Mouse (Mus musculus): ENCODE measurements around the gene Bckdhb.
"Not testable (repeated sequence)": the region's sequence is repeated elsewhere in the genome, so short reads cannot be mapped to it uniquely, and the experiment has no call there.

The Bckdhb gene

DNA sequence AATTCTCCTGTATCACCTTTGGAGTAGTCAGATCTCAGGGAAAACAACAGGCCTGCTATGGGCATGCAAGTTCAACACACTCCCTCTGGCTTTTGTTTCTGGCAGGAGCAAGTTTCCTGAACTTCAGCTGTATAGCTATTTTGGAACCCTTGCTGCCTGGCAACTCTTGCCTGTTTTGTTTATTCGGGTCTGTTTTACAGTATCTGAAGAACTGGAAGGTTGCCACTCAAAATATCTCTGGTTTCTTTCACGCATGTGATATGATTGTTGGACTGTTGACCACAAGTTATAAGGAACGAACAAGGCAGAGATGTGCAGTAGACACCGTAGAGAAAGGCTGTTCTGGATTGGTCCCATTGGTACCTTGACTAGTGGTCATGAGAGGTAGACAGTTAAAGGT lies 39.4 kb downstream of the Bckdhb start:
- DNase-seq, result no peak

DNA sequence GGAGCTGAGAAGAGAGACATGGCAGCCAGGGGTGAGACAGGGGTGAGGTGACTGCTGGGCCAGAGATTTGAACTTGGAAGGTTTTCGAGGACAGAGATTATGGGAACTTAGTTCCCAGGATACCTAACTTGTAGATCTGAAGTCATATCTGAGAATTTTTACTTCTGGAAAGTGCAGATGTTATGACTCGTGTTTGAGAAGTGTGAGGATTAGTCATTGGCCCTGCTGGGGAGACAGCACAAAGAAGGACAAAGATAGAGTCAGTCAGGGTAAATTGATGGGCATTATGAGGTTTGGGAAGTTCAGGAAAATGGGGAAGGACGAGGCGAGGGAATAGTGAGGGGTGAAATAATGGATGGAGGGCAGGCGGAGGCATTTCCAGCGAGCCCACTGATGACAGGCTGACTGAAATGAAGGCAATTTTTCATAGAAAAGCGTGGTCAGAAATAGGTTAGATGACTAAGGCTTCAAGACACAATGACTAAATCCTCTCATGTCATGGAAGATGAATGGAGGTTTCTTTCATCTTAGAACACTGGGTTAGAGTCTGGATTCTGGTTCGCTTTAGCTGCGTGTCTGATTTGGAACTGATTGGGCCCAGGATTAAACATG lies 42.6 kb downstream of the Bckdhb start:
- no peak for DNase-seq

DNA sequence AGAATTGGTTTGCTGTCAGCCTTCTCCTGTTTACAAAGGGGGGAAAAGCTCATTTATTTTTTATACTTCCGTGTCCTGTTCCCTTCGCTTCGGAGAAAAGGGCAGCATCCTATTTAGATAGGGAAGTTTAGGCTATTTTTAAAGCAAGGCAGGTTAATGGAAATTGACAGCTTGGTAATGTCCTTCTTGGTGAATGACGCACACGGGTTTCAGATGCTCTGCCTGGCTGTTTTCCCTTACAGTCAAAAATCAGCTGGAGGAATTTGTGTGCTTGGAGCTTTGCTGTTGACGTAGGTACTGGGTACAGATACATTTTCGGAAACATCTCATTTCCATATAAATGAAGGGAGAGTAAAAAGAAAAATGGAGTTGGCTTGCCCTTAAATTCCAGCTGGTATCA lies 44.4 kb downstream of the Bckdhb start:
- DNase-seq, result no peak

DNA sequence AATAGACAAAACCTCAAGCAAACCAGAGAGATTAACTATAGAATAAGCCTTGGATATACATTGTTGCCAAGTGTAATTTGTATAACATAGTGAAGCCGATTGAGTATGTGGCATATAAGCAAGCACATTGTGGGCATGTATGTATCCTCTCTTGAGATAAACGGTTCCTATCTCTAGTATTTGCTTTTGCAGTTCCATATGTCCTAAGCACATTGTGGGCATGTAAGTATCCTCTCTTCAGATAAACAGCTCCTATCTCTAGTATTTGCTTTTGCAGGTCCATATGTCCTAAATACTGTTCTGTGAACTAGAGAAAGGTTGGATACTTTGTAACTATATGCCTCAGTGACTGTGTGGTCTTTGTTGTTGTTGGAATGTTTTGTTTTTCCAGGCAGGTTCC lies 48.5 kb downstream of the Bckdhb start:
- no peak for DNase-seq

DNA sequence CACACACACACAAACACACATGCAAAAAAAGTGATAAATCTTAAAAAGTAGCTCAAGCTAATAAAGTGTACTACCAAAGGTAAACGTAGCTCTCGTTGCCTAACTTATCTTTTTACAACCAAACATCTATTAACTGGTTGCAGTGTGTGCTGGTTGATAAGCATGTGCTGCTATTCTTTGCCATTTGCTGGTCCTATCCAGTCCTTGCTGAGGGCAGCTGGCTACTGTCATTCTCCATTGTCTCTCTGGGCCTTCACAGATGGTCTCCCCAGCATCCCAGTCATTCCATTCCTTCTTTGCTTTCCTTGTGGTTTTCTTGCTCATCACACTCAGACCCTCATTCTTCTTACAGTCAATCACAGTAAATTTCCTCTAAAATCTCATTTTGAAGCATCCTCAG lies 50.9 kb downstream of the Bckdhb start:
- no peak for DNase-seq

DNA sequence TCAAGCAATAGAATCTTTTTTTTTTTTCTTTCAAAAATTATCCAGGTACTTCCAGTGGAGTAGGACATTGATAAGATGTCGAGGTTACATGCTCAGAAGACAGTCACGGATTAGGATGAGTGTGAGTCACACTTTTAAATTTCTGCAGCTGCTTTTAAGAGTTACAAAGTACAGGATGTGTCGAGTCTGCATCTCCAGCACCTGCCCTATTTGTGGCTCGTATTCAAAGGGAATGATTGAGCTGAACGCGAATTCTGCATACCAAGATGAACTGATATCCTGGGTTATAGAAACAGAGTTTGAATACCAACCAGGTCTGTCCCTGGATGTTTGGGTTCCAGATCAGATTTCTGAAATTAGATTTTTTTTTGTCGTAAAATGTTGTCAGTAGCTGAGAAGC lies 56.3 kb downstream of the Bckdhb start:
- DNase-seq, result no peak

DNA sequence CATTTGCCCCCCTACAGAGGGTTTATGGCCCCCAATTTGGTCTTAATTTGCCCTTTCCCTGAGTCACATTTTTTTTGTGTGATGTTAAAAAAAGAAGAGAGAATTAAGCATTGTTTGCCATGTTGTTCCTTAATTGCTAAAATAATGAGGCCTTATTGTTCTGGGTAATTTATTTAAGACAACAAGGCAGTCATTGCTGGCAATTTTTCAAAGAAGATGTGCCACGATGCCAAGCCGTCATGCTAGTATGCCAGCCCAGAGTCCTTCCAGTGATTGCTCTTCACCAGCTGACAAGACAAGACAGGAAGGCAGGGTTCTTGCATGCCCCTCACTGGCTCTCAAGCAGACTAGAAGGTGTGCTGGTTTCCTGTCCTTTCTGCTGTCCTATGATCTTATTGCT lies 84.0 kb downstream of the Bckdhb start:
- peak in 1 of 2 experiments; percentile 12 for DNase-seq

DNA sequence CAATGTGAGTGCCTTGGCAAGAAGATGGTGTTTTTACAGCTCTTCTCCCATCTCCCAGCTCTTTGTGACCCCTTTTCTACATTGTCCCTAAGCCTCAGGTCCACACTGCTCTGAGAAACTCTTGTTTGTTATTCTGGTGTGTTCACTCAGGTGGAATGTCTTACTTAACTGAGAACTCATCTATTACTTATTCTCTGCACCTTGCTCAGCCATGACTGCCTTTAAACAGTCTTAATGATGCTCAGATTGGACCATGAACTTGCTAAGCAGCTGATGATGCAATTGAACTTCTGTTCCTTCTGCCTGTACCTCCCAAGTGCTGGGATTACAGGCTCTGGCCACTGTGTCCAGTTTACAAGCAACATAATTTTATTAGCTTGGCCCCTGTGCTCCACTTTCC lies 86.2 kb downstream of the Bckdhb start:
- no peak for DNase-seq

DNA sequence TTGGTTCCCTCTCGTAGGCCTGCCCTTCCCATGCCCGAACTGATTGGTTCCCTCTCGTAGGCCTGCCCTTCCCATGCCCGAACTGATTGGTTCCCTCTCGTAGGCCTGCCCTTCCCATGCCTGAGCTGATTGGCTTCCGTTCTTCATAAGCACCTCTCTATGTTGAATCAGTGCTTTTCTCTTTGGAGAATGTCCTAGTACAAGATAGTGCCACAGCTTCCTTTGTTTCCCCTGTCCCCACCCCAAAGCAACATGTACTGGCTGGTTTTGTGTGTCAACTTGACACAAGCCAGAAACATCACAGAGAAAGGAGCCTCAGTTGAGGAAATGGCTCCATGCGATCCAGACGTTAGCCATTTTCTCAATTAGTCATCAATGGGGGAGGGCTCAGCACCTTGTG lies 93.2 kb downstream of the Bckdhb start:
- not testable (repeated sequence) for DNase-seq

DNA sequence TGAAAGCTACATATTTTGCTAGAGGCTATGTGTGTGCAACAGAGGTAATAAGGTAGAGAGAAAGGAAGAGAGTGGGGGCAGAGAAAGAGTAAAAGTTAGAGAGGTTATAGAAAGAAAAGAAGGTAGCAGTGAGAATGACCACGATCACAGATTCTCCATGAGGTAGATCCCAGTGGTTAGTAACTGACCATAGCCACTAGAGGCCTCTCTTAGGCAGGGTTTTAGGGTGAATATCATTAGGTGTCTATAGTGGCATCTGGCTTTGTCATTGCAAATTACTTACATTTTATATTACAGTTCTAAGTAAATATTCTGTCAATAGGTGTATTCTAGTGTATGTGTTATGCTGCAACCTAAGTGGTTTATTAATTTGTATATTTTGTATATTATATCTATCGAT lies 94.7 kb downstream of the Bckdhb start:
- peak; percentile 36 to 50 for DNase-seq

DNA sequence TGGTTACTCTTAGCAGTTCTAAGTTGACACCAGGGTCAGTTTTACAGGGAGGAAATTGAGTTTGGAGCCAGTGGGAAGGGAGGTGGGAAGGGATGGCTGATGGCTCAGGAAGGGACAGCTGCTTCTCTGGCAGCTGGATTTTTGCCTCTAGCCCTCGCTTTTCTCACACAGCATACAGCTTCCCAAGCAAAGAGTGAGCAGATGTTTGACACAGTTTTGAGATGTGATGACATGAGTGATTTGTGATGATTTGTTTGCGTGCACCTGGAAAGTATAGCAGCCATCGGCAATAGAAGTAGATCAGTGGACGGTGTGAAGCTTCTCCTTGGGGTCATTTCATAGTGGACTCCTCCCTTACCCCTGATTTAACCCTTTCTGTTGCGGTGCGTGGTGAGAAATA lies 96.2 kb downstream of the Bckdhb start:
- DNase-seq, result no peak

DNA sequence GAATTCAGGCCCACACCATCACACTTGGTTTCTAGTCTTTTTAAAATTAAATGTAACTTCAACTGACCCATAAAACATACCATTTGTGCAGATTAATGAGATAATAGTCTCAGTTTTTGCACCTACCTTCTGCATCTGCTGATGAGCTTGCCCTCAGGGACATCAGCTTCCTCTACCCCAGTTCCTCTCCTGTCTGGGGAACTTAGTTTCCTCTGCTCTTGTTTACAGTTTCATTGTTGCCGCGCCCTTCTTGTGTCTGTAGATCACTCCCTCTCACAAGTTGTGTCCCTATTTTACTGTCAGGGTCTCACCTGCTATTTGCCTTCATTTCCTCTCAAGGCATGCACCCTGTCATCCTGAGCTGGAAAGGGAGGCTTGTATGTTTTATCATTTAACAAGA lies 103.2 kb downstream of the Bckdhb start:
- no peak for DNase-seq

DNA sequence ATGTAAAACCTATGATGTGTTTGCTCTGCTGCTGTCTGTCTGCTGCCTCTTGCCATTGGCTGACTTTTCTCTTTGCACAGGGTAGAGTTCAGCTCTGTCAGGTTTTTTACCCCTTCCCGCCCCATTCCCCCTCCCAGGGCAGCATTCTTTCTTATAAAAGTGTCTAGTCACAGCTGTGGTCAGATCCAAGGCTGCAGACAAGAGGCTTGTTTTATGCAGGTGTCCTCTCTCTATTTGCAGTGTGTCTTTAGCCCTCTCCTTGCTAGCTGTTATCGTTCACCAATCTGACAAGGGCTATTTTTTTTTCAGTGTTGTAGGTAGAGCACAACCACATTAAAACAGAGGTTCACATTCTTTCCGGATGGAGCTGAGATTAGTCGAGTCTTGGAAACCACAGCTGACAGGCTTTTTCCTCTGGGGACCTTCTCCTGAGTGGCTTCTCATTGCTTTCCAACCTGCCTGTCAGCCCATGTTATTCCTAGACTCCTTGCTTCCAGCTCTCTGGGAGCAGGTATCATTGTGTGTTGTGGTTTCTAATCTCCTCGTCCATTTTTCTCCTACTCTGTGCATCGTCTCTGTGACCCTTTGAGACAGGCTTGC lies 105.8 kb downstream of the Bckdhb start:
- no peak for DNase-seq

DNA sequence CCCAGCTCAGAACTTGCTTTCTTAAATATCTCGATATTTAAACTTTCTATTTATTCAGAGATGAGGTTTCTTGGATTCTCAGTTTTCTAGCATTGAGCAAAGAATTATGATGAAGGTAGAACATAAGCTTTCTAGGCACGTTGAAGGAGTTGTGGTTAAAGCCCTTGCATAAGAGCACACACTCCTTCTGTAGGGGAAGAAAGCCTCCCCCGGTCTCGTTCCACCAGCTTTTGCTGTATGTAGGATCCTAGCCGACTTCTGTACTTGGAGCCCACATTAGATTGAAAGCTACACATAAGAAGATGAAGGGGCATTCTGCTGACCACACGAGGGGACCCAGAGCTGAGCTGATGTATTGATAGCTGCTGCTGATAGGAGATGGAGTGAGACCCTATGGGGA lies 106.5 kb downstream of the Bckdhb start:
- DNase-seq, result no peak

DNA sequence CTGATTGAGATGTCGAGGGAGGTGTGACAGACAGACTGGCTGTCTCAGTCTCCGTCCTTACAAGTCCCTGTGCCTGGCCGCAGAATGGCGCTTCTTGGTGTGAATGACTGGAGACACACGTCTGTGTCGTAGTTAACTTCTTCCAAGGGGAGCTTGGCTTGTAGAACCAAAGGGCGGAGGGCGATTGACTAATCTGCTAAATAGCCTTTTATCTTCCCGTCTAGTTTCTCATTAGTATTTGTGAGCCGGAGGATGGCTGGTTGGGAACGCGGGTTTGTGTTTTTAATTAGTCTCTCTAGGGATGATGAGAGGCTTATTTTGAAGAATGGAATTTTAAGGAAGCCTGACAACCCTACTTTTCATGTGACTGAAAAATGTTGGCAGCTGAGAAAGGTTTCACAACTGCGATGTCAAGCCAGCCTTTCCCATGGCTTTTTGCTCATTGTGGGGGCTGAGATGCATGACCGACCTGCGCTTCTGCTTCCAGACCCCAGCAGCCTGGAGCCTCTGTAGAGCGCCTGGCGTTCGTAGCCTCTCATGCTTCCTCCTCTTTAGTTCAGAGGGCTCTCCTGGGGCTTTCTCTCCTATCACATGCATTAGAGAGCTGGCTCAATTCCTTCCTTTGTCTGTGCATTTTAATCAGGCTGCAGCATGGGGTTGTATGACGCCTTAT lies 107.9 kb downstream of the Bckdhb start:
- peak; percentile 29 to 35 for DNase-seq

DNA sequence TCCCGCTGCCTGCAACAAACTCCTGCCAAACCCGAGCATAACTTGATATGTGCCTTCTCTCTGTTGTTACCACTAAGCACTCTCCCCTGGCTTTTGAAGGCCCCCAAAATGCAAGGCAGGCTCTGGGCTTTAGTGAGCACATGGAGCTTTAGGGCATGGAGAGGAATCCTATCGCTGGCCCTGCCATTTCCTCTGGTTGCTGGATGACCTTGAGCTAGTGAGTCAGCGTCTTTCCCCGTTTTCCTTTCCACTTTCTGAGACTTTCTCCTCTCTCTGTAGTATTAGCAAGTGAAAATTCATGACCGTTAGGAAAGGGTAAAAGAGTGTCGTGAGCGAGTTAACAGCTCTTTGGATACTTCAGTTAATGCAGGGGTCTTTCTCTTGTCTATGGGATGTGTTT lies 111.1 kb downstream of the Bckdhb start:
- DNase-seq, result no peak

DNA sequence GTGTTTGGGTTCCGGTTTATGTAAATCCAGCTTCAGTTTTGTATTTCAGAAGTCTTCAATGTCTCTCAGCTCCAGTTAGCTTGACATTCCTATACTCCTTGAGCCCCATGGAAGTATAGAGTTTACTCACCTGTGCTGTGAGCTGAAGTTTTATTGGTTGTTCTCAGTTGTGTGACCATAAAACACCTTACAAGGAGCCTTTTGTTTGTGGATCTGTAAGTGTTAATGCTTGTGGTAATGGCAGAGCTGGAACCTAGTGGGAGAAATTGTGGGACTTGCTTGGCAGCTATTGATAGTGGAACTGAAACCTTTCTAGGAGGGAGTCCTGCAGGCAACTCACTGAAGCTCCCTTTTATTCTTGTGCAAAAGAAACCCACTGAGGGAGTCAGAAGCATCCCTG lies 112.3 kb downstream of the Bckdhb start:
- no peak for DNase-seq

DNA sequence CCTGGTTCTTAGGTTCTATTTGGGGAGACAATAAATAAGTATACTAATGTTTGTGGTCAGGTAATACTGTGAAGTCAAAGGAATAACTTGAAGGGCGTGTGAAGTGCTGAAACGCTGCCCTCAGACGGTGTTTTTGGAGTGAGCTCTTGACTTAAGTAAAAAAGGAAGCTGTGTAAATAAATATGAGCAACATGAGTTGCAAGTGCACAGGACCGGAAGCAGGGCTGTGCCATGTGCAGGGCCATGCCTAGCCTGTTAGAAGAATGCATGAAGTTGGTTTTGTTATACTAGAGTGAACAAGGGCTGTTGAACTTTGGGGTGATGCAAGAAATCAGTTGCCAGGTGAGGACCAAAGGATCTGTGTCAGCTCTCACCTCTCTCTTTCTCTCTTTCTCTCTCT lies 114.0 kb downstream of the Bckdhb start:
- DNase-seq, result no peak

DNA sequence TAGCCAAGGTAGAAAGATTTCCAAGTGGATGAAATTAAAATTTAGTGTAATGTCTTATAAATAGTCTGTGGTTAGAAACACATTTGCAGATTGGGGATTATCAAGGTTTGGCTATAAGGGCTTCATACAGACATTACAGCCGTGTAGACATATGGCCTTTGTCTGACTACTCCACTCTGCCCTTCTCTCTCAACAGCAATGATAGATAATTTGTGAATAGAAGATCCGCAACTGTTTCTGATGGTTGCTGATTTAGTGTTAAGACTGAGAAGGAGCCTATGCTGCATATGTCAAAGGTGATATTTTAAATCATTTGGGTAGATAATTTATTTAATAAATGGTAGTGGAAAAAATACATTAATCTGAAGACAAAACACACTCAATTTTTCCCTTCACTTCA lies 115.4 kb downstream of the Bckdhb start:
- DNase-seq, result no peak

DNA sequence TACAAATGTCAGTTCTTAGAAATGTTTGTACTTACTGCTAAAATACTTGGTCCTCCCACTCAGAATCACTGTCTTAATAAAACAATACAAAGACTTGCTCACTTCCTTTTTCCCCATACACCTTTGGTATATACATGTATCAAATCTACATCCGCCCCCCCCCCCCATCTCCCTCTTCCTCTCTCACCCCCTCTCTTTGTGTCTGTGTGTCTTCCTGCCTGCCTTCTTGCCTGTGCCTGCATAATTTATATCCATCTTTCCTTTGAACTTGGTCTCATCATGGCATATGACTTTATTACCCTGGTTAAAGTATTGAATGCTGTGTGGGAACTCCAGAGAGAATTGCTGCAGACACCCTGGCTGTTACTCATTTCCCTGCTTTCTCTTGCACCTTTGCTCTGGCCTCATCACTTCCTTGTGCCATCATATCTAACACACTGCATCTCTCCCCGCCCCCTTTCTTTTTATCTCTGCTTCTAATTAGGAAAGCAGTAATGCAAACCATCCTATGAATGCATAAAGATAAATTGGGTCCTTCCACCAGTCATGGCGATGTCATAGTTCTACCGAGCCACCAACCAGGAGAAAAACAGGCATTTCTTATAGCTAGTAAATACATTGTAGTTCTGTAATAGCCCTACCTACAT lies 116.8 kb downstream of the Bckdhb start:
- DNase-seq, result no peak

DNA sequence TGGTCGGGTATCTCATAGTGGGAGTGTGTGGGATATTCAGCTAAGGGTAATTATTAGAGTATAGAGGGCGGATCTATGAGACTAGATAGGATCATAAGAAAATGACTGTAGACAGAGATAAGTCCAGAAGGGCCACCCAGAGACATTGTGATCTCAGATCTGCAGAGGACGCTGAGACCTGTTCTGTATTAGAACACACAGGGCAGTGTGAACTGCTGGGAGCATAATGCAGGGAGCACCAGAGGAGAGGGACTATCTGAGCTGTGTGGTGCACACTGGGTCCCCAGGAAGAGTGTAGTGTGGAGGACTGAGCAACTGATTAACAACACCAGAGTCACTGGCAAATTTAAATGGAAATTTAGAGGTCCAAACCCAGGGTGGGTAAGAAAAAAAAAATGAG lies 117.6 kb downstream of the Bckdhb start:
- no peak for DNase-seq

DNA sequence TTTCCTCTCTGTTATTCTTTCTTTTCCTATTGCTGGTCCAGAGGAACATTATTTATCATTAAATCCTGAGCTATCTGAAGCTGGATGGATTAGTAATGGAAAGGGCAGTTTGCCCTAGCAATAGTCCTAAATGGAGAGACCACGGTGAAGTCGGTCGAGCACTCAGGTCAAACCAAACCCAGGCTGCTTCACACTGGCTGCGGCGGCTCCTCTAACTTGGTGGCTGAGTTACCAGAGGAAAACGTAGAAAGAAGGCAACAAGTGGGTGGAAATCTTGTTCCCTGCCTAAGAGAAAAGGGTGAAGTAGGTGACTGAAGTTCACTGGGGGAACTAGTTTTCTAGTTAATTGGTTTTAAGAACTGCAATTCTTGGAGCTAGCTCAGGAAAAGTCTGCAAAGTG lies 119.2 kb downstream of the Bckdhb start:
- DNase-seq, result no peak

DNA sequence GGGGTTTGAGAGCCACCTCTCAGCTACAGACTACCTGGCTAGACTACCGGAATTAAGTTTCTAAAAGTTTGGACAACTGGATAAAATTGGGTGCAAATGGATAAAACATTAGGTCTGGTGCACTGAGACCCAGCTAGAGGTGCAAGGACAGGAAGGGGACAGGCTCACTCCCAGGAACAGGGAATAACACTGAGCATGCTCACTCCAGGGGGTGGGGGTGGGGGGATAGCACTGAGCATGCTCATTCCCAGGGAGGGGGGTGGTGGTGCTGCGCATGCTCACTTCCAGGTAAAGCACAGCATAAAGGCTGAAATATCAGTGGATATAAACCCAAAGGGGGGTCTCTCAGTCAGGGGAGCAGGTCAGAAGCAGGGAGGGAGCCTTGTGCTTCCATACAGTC lies 120.7 kb downstream of the Bckdhb start:
- DNase-seq, result no peak

DNA sequence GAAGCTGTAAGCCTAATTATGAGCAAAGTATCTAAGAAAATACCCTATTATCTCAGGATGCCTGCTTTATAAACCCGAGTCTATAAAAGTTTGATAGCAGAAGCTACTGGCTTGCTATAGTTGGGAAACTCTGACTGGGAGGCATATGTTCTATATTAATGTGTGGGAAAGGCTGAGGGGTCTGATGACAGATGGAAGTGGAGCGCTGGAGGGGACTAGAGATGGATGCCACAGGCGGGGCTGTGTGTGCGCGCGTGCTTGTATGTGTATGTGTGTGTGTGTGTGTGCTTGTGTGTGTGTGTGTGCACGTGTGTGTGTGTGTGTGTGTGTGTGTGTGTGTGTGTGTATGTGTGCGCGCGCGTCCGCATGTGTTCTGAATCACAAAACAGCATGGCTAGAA lies 121.4 kb downstream of the Bckdhb start:
- DNase-seq, result no peak

All from cerebellum, postnatal 14 days (tissue).